Mouse (Mus musculus) heart, adult 2 months (tissue): Measurements from ENCODE around the gene Tnfsf11. TPM values are rescaled to one million over a fixed set of nuclear protein-coding genes. Genes with fewer than 3 reads are reported as not detected.

Experiments used
- DNase-seq, 2 experiments: peaks; one replicate each; pipeline ENCODE4 v3.0.0; 2021
- H3K27ac ChIP-seq: fragments of 200-600 bp; 2 replicates; pipeline ENCODE4 v1.8.1; 2022
- H3K27me3 ChIP-seq: fragments of 200-500 bp; 2 replicates; pipeline ENCODE4 v1.6.1; 2012; ENCODE audit warnings: mild to moderate bottlenecking, low read length, inconsistent platforms, mixed read lengths; ENCODE audit not compliant: control insufficient read depth, insufficient read depth
- H3K36me3 ChIP-seq: fragments of 200-500 bp; 2 replicates; pipeline ENCODE4 v1.6.1; 2012; ENCODE audit warnings: low read length, inconsistent platforms; ENCODE audit not compliant: control insufficient read depth, insufficient read depth
- H3K4me1 ChIP-seq: fragments of 200-500 bp; 2 replicates; pipeline ENCODE4 v1.6.1; 2011; ENCODE audit warnings: low read length; ENCODE audit not compliant: control insufficient read depth, insufficient read depth
- H3K4me3 ChIP-seq: fragments of 200-600 bp; 2 replicates; pipeline ENCODE4 v1.8.1; 2022
- H3K79me2 ChIP-seq: fragments of 200-500 bp; replicated peaks from 2 replicates; pipeline ENCODE4 v1.6.1; 2012; ENCODE audit warnings: mild to moderate bottlenecking, inconsistent platforms, low read length, moderate library complexity, mixed read lengths; ENCODE audit not compliant: control insufficient read depth, insufficient read depth
- H3K9ac ChIP-seq: fragments of 200-500 bp; 2 replicates; pipeline ENCODE4 v1.6.1; 2012; ENCODE audit warnings: low read depth, mild to moderate bottlenecking, control low read depth, inconsistent platforms, low read length, mixed read lengths
- CTCF ChIP-seq: fragments of 200-600 bp; IDR thresholded peaks from 2 replicates; pipeline ENCODE4 v1.8.1; 2022; ENCODE audit warnings: antibody characterized with exemption, mild to moderate bottlenecking, moderate library complexity
- EP300 ChIP-seq: fragments of 200-500 bp; IDR thresholded peaks from 2 replicates; pipeline ENCODE4 v1.6.1; 2011; ENCODE audit warnings: low read depth, low read length, control low read depth; ENCODE audit not compliant: insufficient read depth
- POLR2A ChIP-seq: fragments of 200-500 bp; IDR thresholded peaks from 2 replicates; pipeline ENCODE4 v1.6.1; 2011; ENCODE audit warnings: mild to moderate bottlenecking, low read depth, low read length, control low read depth; ENCODE audit not compliant: insufficient read depth
- WGBS: fragments of 180-500 bp; shearing (Covaris S2); methylation state at CpG from one replicate; pipeline ENCODE4 v1.1.7; 2018; 5-methylcytosine and 5-hydroxymethylcytosine counted together
- intact Hi-C: fragments of 180-260 bp; cut with DNase I; formaldehyde crosslinking; loops from one replicate; pipeline ENCODE4 v1.15.1; 2025
- polyA plus RNA-seq: library from polyadenylated mRNA; depleted of rRNA; stranded (reverse); fragments of >200 nt; gene quantifications from 2 replicates; pipeline ENCODE4 v1.2.3, GENCODE M21; 2012
- total RNA-seq, 2 experiments: library from RNA; stranded (reverse); gene quantifications; 2 replicates each; pipeline ENCODE4 v1.2.3; 2021

Gene Tnfsf11
- total and polyA plus RNA-seq, 3 experiments = 0.10 to 0.14 TPM; not detected in 1

DNA sequence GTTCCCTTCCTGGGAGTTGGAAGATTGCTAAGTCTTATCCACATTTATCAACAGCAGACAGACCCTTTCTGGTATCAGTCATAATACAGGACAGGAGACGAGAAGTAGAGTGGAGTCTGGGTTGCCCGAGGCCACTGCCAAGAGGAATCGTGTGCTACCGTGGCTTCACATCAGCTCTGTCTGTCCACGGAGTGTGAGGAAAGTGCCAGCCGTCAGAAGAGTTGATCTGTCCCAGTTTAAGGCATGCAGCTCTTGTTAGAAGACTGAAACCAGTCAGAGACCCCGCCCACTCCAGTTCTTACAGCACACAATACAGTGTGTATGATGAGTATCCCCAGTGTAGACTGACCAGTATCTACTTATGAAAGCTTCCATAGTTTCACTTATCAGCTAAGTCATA is 45.2 kb downstream of the Tnfsf11 start:
- no peaks in the 10 kb centered on the region for H3K79me2 ChIP-seq
- intact Hi-C loops = no loop called here
- 73% methylated on average over 7 of the region's 7 CpGs for WGBS
- H3K4me3 ChIP-seq = no peak overlapping the region
- H3K9ac ChIP-seq = no peak overlapping the region
- H3K4me1 ChIP-seq = no peaks in the 10 kb centered on the region; the same call in 1 of the 2 replicates
- no peak for DNase-seq
- no peaks in the 10 kb centered on the region for H3K36me3 ChIP-seq
- TF ChIP-seq CTCF (no peak), POLR2A (no peak), EP300 (no peak)
- no peak overlapping the region for H3K27ac ChIP-seq
- H3K27me3 ChIP-seq = peaks cover 2% of the 10 kb centered on the region; the same call in 1 of the 2 replicates

DNA sequence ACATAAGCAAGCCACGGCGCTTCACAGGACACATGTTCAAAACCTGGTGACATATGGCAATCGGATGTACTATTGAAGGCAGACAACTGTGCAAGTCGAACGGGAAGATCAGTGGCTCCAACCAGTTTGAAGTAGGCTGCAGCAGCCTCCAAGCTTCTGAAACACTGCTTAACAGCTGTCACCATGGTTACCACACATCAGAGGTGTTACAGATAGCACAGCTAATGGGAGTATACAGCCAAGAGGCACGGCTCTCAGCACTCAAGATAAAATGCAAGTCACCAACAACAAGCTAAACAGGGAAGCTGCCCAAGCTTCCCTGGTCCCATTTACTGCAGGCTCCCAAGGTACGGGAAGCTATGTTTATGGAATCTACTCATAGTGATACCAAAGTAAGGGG is 46.6 kb downstream of the Tnfsf11 start:
- WGBS = 42% methylated on average over 7 of the region's 7 CpGs
- no peak for DNase-seq
- Histone ChIP-seq H3K9ac (no peak overlapping the region), H3K79me2 (no peaks in the 10 kb centered on the region), H3K36me3 (no peaks in the 10 kb centered on the region), H3K4me1 (no peaks in the 10 kb centered on the region; the same call in 1 of the 2 replicates), H3K4me3 (no peak overlapping the region), H3K27ac (no peak overlapping the region), H3K27me3 (peaks cover 2% of the 10 kb centered on the region; the same call in 1 of the 2 replicates)
- intact Hi-C loops = no loop called here
- TF ChIP-seq EP300 (no peak), CTCF (no peak), POLR2A (no peak)

DNA sequence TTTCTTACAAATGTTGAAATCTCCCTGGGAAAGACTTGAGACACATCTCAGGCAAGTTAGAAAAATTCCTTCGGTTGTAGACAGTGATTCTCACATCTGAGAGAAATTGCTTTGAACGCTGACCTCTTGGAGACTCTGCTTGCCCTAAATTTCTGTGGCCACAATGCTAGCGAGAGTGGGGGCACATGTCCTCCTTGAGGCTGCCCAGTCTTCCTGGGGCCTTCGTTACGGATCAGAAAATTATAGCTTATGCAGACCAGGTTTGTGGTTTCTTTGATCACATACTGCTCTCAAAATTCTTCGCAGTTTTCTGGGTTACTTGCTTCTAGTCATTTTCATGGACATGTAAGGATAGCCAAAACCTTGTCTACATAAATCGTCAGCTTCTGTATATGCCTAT is 53.8 kb downstream of the Tnfsf11 start:
- Histone ChIP-seq H3K79me2 (no peaks in the 10 kb centered on the region), H3K9ac (no peak overlapping the region), H3K4me1 (no peaks in the 10 kb centered on the region), H3K27ac (no peak overlapping the region), H3K27me3 (no peaks in the 10 kb centered on the region), H3K4me3 (no peak overlapping the region), H3K36me3 (no peaks in the 10 kb centered on the region)
- TF ChIP-seq POLR2A (no peak), CTCF (no peak), EP300 (no peak)
- WGBS = 82% methylated on average over 7 of the region's 7 CpGs
- DNase-seq = no peak
- intact Hi-C loops = no loop called here

DNA sequence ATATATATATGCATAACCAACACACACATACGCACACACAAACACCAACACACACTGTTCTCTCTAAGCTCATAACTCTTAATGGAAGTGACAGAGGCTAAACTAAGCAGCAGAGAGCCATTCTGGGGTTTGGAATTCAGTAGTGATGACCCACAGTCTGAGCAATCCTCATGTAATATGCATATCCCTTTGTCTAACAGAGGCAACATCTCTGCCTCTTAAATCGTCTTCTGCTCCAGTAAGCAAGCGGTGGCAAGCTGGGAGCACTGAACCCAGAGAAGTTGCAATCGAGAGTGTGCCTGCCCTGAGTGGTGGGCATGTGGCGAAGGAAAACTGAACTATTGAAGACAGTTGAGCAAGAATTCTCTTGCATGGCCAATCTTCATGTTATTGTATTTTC is 61.2 kb downstream of the Tnfsf11 start:
- Histone ChIP-seq H3K79me2 (no peaks in the 10 kb centered on the region), H3K4me1 (no peaks in the 10 kb centered on the region), H3K27me3 (no peaks in the 10 kb centered on the region), H3K27ac (no peak overlapping the region), H3K36me3 (no peaks in the 10 kb centered on the region), H3K4me3 (no peak overlapping the region), H3K9ac (no peak overlapping the region)
- intact Hi-C loops = no loop called here
- DNase-seq = no peak
- TF ChIP-seq EP300 (no peak), CTCF (no peak), POLR2A (no peak)
- 92% methylated on average over 5 of the region's 5 CpGs for WGBS

DNA sequence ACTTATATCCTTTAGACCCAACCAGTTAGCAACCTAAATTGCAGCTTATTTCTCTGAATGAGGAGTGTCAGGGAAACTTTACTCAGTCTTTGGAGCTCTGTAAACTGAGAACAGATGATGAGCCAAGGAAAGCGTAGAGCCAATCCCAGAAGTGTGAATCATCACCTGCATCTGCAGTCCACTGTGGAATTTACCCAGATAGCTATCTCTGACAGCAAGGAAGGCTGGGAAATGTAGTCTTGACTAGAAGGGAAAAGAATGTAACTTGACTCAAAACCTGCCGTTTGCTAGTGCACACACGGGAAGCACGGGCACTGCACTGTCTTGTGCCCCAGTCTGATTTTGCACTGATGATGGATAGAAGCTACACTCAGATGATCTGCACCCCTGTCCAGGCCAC is 63.0 kb downstream of the Tnfsf11 start:
- intact Hi-C loops = no loop called here
- Histone ChIP-seq H3K27me3 (no peaks in the 10 kb centered on the region), H3K27ac (no peak overlapping the region), H3K4me3 (no peak overlapping the region), H3K9ac (no peak overlapping the region), H3K36me3 (no peaks in the 10 kb centered on the region), H3K79me2 (no peaks in the 10 kb centered on the region), H3K4me1 (no peaks in the 10 kb centered on the region)
- TF ChIP-seq CTCF (no peak), POLR2A (no peak), EP300 (no peak)
- DNase-seq = no peak
- 69% methylated on average over 4 of the region's 4 CpGs for WGBS

DNA sequence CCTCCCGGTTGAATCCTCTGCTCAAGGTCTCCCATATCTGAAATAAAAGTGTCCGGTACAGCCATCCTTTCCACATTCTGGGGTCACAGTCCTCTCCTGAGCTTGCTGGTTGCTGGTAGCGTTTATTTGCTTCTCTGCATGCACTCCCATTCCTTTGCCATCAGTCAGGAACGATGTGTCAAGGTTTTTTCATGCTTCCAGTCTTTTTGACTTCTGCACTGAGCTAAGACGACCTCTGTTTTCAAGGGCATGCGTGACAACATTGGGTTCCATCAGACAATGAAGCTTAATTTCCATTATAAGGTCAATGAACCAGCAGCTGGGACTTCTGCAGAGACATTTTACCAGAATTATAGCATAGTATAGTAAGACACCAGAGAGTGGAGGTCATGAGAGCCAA is 68.5 kb downstream of the Tnfsf11 start:
- H3K4me1 ChIP-seq = no peaks in the 10 kb centered on the region
- no peaks in the 10 kb centered on the region for H3K36me3 ChIP-seq
- DNase-seq = no peak
- 89% methylated on average over 6 of the region's 6 CpGs for WGBS
- no peaks in the 10 kb centered on the region for H3K79me2 ChIP-seq
- no peak overlapping the region for H3K9ac ChIP-seq
- no peak overlapping the region for H3K4me3 ChIP-seq
- H3K27ac ChIP-seq = no peak overlapping the region
- TF ChIP-seq CTCF = no peak
- no peak for TF ChIP-seq EP300
- intact Hi-C loops = no loop called here
- no peaks in the 10 kb centered on the region for H3K27me3 ChIP-seq
